Comparison of ENCODE assay signal across 29 mouse cellular contexts in the genomic region with DNA sequence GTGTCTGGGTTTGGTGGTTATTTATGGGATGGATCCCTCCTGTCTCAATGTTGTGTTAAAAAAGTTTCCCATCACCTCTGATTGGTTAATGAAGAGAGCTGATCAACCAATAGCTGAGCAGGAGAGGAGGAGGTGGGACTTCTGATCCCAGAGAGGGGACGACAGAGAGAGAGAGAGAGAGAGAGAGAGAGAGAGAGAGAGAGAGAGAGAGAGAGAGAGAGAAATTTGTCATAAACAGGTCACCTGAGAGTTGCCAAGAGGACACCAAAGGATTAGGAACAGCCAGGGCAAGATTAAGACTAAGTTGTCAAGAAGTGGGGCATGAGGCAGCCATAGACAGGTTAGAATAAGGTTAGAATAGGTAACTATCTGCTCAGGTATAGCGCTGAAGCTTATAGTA.
"Had no signal": no experiment of that assay in that cellular context is flagged by ENCODE, and none has a peak within 500 bp of the region (broad histone marks: within the 10 kb centered on the region; RNA-seq: fewer than 3 reads in every experiment).

No protein-coding gene starts in this region.

- H3K4me1 ChIP-seq: limb, embryonic 10.5 days; limb, embryonic 12.5 days; limb, embryonic 13.5 days; liver, embryonic 12.5 days; liver, embryonic 13.5 days; liver, embryonic 15.5 days; midbrain, embryonic 13.5 days; midbrain, embryonic 15.5 days had no signal

- H3K27ac ChIP-seq: limb, embryonic 10.5 days; limb, embryonic 12.5 days; limb, embryonic 13.5 days; limb, embryonic 15.5 days; liver, embryonic 12.5 days; liver, embryonic 13.5 days; liver, embryonic 14.5 days; liver, embryonic 15.5 days; lung, embryonic 15.5 days; macrophage; midbrain, embryonic 10.5 days; midbrain, embryonic 12.5 days; midbrain, embryonic 13.5 days; midbrain, embryonic 15.5 days had no signal

- H3K9ac ChIP-seq: limb, embryonic 12.5 days; limb, embryonic 13.5 days; limb, embryonic 15.5 days; liver, embryonic 12.5 days; liver, embryonic 13.5 days; liver, embryonic 14.5 days; liver, embryonic 15.5 days; liver, postnatal 0 days; lung, embryonic 14.5 days; lung, embryonic 15.5 days; midbrain, embryonic 12.5 days; midbrain, embryonic 13.5 days; midbrain, embryonic 15.5 days had no signal

- H3K36me3 ChIP-seq: limb, embryonic 10.5 days; limb, embryonic 12.5 days; limb, embryonic 13.5 days; limb, embryonic 15.5 days; liver, embryonic 12.5 days; liver, embryonic 13.5 days; liver, embryonic 15.5 days; lung, embryonic 15.5 days; midbrain, embryonic 10.5 days; midbrain, embryonic 12.5 days; midbrain, embryonic 13.5 days; midbrain, embryonic 15.5 days had no signal

- H3K4me3 ChIP-seq: limb, embryonic 10.5 days; limb, embryonic 12.5 days; limb, embryonic 13.5 days; limb, embryonic 15.5 days; liver, embryonic 12.5 days; liver, embryonic 13.5 days; liver, embryonic 15.5 days; lung, embryonic 15.5 days; megakaryocyte, embryonic 14.5 days; midbrain, embryonic 10.5 days; midbrain, embryonic 12.5 days; midbrain, embryonic 13.5 days; midbrain, embryonic 15.5 days; myocyte had no signal

- H3K27me3 ChIP-seq: limb, embryonic 12.5 days; limb, embryonic 15.5 days; liver, embryonic 12.5 days; liver, embryonic 13.5 days; liver, embryonic 15.5 days; lung, embryonic 15.5 days; megakaryocyte, embryonic 14.5 days; midbrain, embryonic 12.5 days; midbrain, embryonic 13.5 days; midbrain, embryonic 15.5 days had no signal

- H3K9me3 ChIP-seq: limb, embryonic 10.5 days; limb, embryonic 12.5 days; limb, embryonic 13.5 days; limb, embryonic 15.5 days; liver, embryonic 12.5 days; liver, embryonic 13.5 days; liver, embryonic 15.5 days; lung, embryonic 15.5 days; midbrain, embryonic 10.5 days; midbrain, embryonic 12.5 days; midbrain, embryonic 13.5 days; midbrain, embryonic 15.5 days had no signal

- DNase-seq: left cerebral cortex, postnatal 4 days; liver; liver, embryonic 13.5 days; liver, postnatal 0 days; lung, adult 18-20 months; lung, adult 2 months; lung, embryonic 14.5 days; lung, postnatal 10 days; lung, postnatal 14 days; lung, postnatal 36 days; lung, postnatal 4 days; midbrain, embryonic 14.5 days had no signal

- H3K4me2 ChIP-seq: limb, embryonic 12.5 days; limb, embryonic 13.5 days; limb, embryonic 15.5 days; liver, embryonic 11.5 days; liver, embryonic 12.5 days; liver, embryonic 13.5 days; liver, embryonic 15.5 days; lung, embryonic 14.5 days; lung, embryonic 15.5 days; midbrain, embryonic 11.5 days; midbrain, embryonic 12.5 days; midbrain, embryonic 13.5 days; midbrain, embryonic 15.5 days had no signal
